Mouse (Mus musculus) neural tube, embryonic 11.5 days (tissue): ENCODE results near the gene Ank. TPM values are rescaled to one million over a fixed set of nuclear protein-coding genes. Genes with fewer than 3 reads are reported as not detected.

ENCODE experiments used
- ATAC-seq: fragments of 200-750 bp; cut with Nextera tagmentation; 2 replicates; pipeline ENCODE4 v1.8.0; 2017; ENCODE audit warnings: moderate number of reproducible peaks, mild to moderate bottlenecking, moderate TSS enrichment, moderate library complexity; ENCODE audit not compliant: insufficient read depth, low FRiP score, low TSS enrichment
- DNase-seq: peaks from one replicate; pipeline ENCODE4 v3.0.0-alpha.2; 2015; ENCODE audit warnings: low spot score
- H3K27ac ChIP-seq: fragments of 300-500 bp; sonication (generic); 2 replicates; pipeline ENCODE4 v1.5.1; 2014; ENCODE audit warnings: low read depth, mild to moderate bottlenecking, low read length
- H3K27me3 ChIP-seq: fragments of 300-500 bp; sonication (generic); 2 replicates; pipeline ENCODE4 v1.6.1; 2014; ENCODE audit warnings: mild to moderate bottlenecking, low read length, mixed read lengths; ENCODE audit not compliant: control insufficient read depth, insufficient read depth
- H3K36me3 ChIP-seq: fragments of 300-500 bp; sonication (generic); 2 replicates; pipeline ENCODE4 v1.6.1; 2014; ENCODE audit warnings: mild to moderate bottlenecking, low read length, moderate library complexity, mixed read lengths; ENCODE audit not compliant: control insufficient read depth, insufficient read depth
- H3K4me1 ChIP-seq: fragments of 300-500 bp; sonication (generic); 2 replicates; pipeline ENCODE4 v1.6.1; 2014; ENCODE audit warnings: low read length, mixed read lengths; ENCODE audit not compliant: control insufficient read depth, insufficient read depth
- H3K4me2 ChIP-seq: fragments of 300-500 bp; sonication (generic); 2 replicates; pipeline ENCODE4 v1.6.1; 2014; ENCODE audit warnings: low read depth, mild to moderate bottlenecking, moderate library complexity
- H3K4me3 ChIP-seq: fragments of 300-500 bp; sonication (generic); 2 replicates; pipeline ENCODE4 v1.5.1; 2014; ENCODE audit warnings: low read depth, low read length
- H3K9ac ChIP-seq: fragments of 300-500 bp; sonication (generic); 2 replicates; pipeline ENCODE4 v1.6.1; 2014; ENCODE audit warnings: mild to moderate bottlenecking, low read length
- H3K9me3 ChIP-seq: fragments of 300-500 bp; sonication (generic); 2 replicates; pipeline ENCODE4 v1.6.1; 2016; ENCODE audit warnings: low read length; ENCODE audit not compliant: control insufficient read depth
- WGBS: fragments of 180-500 bp; shearing (Covaris S2); extraction: QIAGEN DNeasy Blood & Tissue Kit; methylation state at CpG from one replicate; pipeline ENCODE4 v1.1.7; 2014; 5-methylcytosine and 5-hydroxymethylcytosine counted together
- polyA plus RNA-seq: library from polyadenylated mRNA; unstranded; fragments of >200 nt; fragmentation: Nextera tagmentation; extraction: Ambion mirVana; gene quantifications from 2 replicates; pipeline ENCODE4 v1.2.1, GENCODE M21; 2014

Ank gene
- polyA plus RNA-seq, 1 experiment from 2014 or later: 12.9 TPM

DNA sequence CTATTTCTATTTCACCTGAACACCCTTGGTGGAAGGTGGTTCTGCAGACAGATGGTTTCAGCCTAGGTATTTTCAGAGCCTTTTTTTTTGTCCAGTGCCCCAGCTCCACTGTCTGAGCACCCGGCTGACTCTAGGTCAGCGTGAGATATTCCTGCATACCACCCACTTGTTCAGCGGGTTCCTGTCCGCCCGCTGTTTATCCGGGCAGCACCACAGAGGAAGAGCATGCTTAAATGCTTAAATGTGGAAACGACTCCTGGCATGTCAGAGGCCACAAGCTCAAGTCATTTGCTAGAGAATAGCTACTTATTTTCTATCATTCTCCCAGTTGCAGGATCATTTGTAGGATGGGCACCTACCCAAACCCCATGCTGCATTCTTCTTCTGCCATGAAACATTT lies 41.7 kb downstream of the Ank start:
- H3K36me3 ChIP-seq: no peaks in the 10 kb centered on the region
- H3K27ac ChIP-seq: no peak overlapping the region
- 95% methylated on average over 7 of the region's 7 CpGs for WGBS
- H3K4me2 ChIP-seq: no peak overlapping the region
- DNase-seq (no peak), ATAC-seq (no peak)
- no peaks in the 10 kb centered on the region for H3K4me1 ChIP-seq
- no peak overlapping the region for H3K9ac ChIP-seq
- no peaks in the 10 kb centered on the region for H3K9me3 ChIP-seq
- H3K27me3 ChIP-seq: no peaks in the 10 kb centered on the region
- H3K4me3 ChIP-seq: no peak overlapping the region

DNA sequence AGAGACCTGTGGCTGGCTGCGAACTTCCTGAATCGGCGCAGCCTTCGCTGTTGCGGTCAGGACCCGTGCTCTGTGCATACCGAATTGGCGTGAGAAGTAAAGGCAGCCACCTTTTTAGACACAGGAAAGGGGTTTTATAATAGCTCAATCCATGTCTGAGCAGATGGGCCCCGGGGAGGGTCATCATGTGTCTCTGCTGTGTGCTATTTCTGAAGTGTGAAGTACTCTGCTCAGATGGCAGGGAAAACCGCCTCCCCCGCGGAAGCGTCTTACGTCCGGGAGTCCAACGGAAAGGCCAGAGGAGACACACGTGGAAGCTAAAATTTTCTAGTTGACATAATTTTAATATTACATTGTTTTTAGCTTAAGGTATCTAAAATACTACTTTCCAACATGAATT lies 42.5 kb downstream of the Ank start:
- H3K4me3 ChIP-seq: no peak overlapping the region
- 96% methylated on average over 17 of the region's 17 CpGs for WGBS
- H3K9me3 ChIP-seq: no peaks in the 10 kb centered on the region
- no peak overlapping the region for H3K27ac ChIP-seq
- H3K4me2 ChIP-seq: no peak overlapping the region
- ATAC-seq (no peak), DNase-seq (no peak)
- no peaks in the 10 kb centered on the region for H3K36me3 ChIP-seq
- H3K9ac ChIP-seq: no peak overlapping the region
- no peaks in the 10 kb centered on the region for H3K27me3 ChIP-seq
- no peaks in the 10 kb centered on the region for H3K4me1 ChIP-seq

- Histone ChIP-seq H3K9me3 (no peaks in the 10 kb centered on the region), H3K4me1 (peaks cover 3% of the 10 kb centered on the region; the same call in 1 of the 2 replicates), H3K4me2 (no peak overlapping the region), H3K4me3 (no peak overlapping the region), H3K36me3 (no peaks in the 10 kb centered on the region), H3K27ac (no peak overlapping the region), H3K27me3 (no peaks in the 10 kb centered on the region), H3K9ac (no peak overlapping the region)
- DNase-seq: no peak
- 35% methylated on average over 1 of the region's 1 CpGs for WGBS
- ATAC-seq: no peak
Measured at GRCm38 (mm10) chr15:27516927-27517326, 50.5 kb downstream of the Ank start.

DNA sequence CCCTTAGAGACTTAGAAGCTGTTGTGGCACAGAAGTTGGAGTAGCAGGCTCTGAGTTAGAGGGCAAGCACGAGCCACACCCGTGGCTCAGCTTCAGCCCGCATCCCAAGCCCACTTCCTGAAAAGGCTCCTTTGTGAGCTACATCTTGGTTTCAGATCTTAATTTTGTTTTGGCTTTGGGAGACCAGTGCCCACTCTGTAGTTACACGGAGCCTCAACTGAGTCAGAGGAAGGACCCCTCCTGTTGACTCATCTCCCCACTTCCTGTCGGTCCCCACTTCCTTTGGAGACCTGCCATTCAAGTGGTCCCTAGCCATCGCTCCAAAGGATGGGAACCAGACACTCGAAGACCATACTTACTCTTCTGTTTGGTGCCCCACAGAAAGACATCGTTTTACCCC lies 51.5 kb downstream of the Ank start:
- Histone ChIP-seq H3K4me2 (no peak overlapping the region), H3K36me3 (no peaks in the 10 kb centered on the region), H3K27me3 (no peaks in the 10 kb centered on the region), H3K4me1 (peaks cover 3% of the 10 kb centered on the region; the same call in 1 of the 2 replicates), H3K27ac (no peak overlapping the region), H3K9me3 (no peaks in the 10 kb centered on the region), H3K4me3 (no peak overlapping the region), H3K9ac (no peak overlapping the region)
- ATAC-seq (no peak), DNase-seq (no peak)
- 87% methylated on average over 8 of the region's 8 CpGs for WGBS

GRCm38 (mm10) chr15:27519857-27520256 lies 53.4 kb downstream of the Ank start:
- no peak for DNase-seq
- no peak overlapping the region for H3K4me3 ChIP-seq
- no peak overlapping the region for H3K4me2 ChIP-seq
- no peaks in the 10 kb centered on the region for H3K27me3 ChIP-seq
- H3K27ac ChIP-seq: no peak overlapping the region
- no peak for ATAC-seq
- H3K9ac ChIP-seq: no peak overlapping the region
- no peaks in the 10 kb centered on the region for H3K9me3 ChIP-seq
- no peaks in the 10 kb centered on the region for H3K36me3 ChIP-seq
- H3K4me1 ChIP-seq: peaks cover 3% of the 10 kb centered on the region; the same call in 1 of the 2 replicates
- WGBS: 92% methylated on average over 7 of the region's 7 CpGs

DNA sequence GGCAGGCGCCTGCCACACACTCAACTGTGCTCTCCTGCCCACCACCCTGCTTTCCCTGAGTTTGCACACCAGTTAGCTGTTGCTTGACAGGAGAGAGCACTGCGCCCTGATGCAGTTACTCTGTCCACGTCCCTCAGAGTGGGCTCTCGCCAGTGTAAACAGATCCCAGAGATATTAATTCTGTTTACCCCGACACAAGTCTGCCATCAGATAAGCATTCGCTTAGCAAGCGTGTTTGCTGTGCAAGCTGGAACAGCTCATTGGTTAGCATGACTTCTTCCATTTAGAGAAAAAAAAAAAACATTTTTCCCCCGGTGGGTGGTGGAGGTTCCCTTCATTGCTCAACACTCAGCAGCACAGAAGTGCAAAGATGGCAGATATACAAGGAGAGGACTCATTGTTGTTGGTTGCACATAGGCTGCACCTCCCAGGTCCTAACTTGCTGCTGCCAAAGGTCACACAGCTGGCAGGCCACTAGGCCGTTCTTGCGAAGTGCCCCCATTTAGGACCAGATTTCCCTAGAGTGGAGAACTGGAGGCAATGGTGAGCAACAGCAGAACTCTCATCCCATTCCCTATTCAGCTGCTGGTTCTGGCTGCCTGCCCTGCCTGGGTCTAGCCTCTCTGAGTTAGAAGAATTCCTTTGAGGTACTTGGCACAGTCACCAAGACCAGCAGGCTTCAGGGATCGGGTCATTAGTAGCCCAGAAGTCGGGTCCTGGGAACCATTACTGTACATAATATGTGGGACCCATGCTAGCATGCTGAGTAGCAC lies 58.9 kb downstream of the Ank start:
- no peak overlapping the region for H3K4me3 ChIP-seq
- H3K9ac ChIP-seq: no peak overlapping the region
- no peak overlapping the region for H3K4me2 ChIP-seq
- WGBS: 88% methylated on average over 12 of the region's 12 CpGs
- DNase-seq (no peak), ATAC-seq (no peak)
- no peaks in the 10 kb centered on the region for H3K4me1 ChIP-seq
- no peaks in the 10 kb centered on the region for H3K9me3 ChIP-seq
- no peaks in the 10 kb centered on the region for H3K36me3 ChIP-seq
- no peak overlapping the region for H3K27ac ChIP-seq
- no peaks in the 10 kb centered on the region for H3K27me3 ChIP-seq

DNA sequence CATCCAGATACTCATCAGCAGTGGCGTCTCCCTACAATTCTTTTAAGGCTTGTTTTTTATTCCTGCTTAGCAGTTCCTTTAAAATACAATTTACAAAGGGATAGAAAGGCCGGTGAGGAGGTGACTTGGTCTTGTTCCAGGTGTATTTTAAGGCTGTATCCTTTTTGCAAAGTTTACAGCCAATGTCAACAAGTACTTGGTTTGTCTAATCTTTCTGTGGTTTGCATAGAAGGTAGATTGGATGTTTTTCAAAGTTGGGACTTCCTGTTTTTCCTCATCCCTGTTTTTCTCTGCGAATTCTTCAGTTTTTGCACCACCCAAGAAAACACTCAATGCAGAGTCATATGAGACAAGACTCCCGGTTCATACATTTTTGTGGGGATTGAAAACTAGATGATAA lies 62.4 kb downstream of the Ank start:
- no peak for ATAC-seq
- no peak overlapping the region for H3K27ac ChIP-seq
- no peak for DNase-seq
- no peaks in the 10 kb centered on the region for H3K9me3 ChIP-seq
- no peaks in the 10 kb centered on the region for H3K36me3 ChIP-seq
- H3K4me3 ChIP-seq: no peak overlapping the region
- no peaks in the 10 kb centered on the region for H3K4me1 ChIP-seq
- no peaks in the 10 kb centered on the region for H3K27me3 ChIP-seq
- H3K9ac ChIP-seq: no peak overlapping the region
- WGBS: 87% methylated on average over 4 of the region's 4 CpGs
- no peak overlapping the region for H3K4me2 ChIP-seq

GRCm38 (mm10) chr15:27530023-27530422 lies 63.5 kb downstream of the Ank start:
- ATAC-seq: no peak

GRCm38 (mm10) chr15:27533036-27533435 lies 66.6 kb downstream of the Ank start:
- H3K4me1 ChIP-seq: no peaks in the 10 kb centered on the region
- no peak overlapping the region for H3K4me3 ChIP-seq
- ATAC-seq (no peak), DNase-seq (no peak)
- 62% methylated on average over 3 of the region's 3 CpGs for WGBS
- no peaks in the 10 kb centered on the region for H3K9me3 ChIP-seq
- H3K36me3 ChIP-seq: no peaks in the 10 kb centered on the region
- no peak overlapping the region for H3K9ac ChIP-seq
- no peak overlapping the region for H3K27ac ChIP-seq
- no peaks in the 10 kb centered on the region for H3K27me3 ChIP-seq
- H3K4me2 ChIP-seq: no peak overlapping the region

More at GRCm38 (mm10) chr15:27530023-27530422, 63.5 kb downstream of the Ank start:
- no peak overlapping the region for H3K27ac ChIP-seq
- H3K9me3 ChIP-seq: no peaks in the 10 kb centered on the region
- no peak overlapping the region for H3K4me2 ChIP-seq
- H3K36me3 ChIP-seq: no peaks in the 10 kb centered on the region
- no peak overlapping the region for H3K9ac ChIP-seq
- no peaks in the 10 kb centered on the region for H3K4me1 ChIP-seq
- no peaks in the 10 kb centered on the region for H3K27me3 ChIP-seq
- H3K4me3 ChIP-seq: no peak overlapping the region
- 62% methylated on average over 4 of the region's 4 CpGs for WGBS
- no peak for DNase-seq
